Mouse (Mus musculus): Measurements from ENCODE around the gene Moxd1.

DNA sequence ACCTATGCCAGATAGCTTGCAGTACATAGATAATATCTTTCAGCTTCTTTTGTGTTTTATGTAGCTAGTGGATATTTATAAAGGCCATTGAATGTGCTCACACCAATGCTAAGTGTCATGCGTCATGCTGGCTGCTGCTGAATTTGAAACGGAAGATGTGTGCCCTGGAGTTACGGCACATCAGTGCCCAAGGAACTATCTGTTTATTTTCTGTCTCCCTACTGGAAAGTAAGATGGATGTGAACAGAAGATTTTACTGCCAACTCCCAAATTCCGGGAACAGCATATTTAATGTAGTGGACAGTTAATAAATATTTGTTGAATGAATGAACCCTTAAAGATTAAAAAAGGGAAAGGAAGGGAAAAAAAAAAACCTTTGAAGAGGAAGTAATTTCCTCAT lies 119.8 kb downstream of the Moxd1 start:
- TF ChIP-seq CTCF (IDR thresholded peaks at IDR 0.05): no peak
- TF ChIP-seq EP300 (IDR thresholded peaks at IDR 0.05): peak; percentile 97

Measured in lung, postnatal 0 days (tissue).